Mouse (Mus musculus) layer of hippocampus, adult 11-12 months (tissue): Measurements from ENCODE around the gene Ubac2.
A peak's percentile ranks its signal among the peaks of the same experiment; 100 is the strongest.

Experiments
- DNase-seq: peaks from one replicate; pipeline ENCODE4 v3.0.0; 2022; ENCODE audit warnings: low spot score

Gene Ubac2

GRCm38 (mm10) chr14:121967095-121967494, 88.7 kb downstream of the Ubac2 start:
- no peak for DNase-seq

- no peak for DNase-seq
These were observed 92.0 kb downstream of the Ubac2 start for GRCm38 (mm10) chr14:121970402-121970801.

GRCm38 (mm10) chr14:121973114-121973513, 94.7 kb downstream of the Ubac2 start:
- no peak for DNase-seq

GRCm38 (mm10) chr14:121981531-121981930, 103.1 kb downstream of the Ubac2 start:
- DNase-seq = no peak

GRCm38 (mm10) chr14:121983009-121983933, 104.9 kb downstream of the Ubac2 start:
- no peak for DNase-seq

- no peak for DNase-seq
These were observed 107.1 kb downstream of the Ubac2 start for GRCm38 (mm10) chr14:121985477-121985876.

GRCm38 (mm10) chr14:121986028-121986427, 107.6 kb downstream of the Ubac2 start:
- DNase-seq = no peak

- DNase-seq = no peak
These were observed 108.9 kb downstream of the Ubac2 start for GRCm38 (mm10) chr14:121987287-121987686.

DNA sequence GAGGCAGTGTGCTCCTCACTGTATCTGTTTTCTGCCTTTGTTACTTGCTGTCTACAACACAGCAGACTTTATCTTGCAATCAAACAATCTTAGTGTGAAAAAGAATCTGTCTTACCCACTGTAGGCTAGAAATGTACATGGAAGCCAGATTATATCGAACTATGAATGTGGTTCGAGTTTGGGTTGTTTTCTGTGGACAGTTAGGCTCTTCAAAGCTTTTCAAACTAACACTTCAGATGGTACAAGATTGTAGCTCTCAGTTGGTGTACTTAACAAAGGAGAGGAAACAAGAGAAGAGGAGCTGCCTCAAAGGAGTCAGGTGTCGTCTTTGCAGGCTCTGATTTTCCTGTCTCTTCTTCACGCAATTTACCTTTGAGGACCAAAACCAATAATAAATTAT, 109.3 kb downstream of the Ubac2 start:
- no peak for DNase-seq

DNA sequence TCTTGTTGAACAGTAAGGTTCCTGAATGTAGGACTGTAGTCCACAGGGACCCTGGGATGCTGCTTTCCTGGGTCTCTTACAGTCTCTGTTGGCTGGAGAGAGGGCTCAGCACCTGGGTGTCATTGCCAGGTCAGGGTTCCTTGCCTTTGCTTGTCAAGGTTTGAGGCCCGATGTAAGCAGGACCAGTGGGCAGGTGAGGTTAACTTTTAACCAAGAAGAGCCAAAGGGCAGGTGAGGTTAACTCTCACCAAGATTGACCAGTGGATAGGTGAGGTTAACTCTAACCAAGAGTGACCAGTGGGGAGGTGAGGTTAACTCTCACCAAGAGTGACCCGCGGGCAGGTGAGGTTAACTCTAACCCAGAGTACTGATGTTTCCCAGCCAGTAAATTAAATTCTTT, 110.9 kb downstream of the Ubac2 start:
- DNase-seq = no peak

DNA sequence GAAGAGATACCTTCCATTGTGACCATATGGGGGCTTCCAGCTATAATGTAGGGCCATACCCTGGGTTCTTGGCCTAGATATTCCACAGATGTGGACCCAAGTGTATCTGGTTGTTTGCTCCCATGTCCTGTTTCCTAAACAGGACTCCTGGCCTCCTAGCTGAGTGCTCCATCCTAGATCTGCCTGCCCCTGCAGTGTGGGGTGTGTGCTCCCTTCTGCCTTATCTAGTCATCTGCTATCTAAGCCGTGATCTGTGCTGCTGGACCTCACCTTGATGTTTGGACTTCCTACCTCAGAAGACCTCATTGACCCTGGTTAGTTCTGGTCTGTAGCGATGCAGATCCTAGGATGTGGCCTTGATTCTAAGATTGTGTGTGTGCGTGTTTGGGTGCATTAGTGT, 111.4 kb downstream of the Ubac2 start:
- DNase-seq = no peak

DNA sequence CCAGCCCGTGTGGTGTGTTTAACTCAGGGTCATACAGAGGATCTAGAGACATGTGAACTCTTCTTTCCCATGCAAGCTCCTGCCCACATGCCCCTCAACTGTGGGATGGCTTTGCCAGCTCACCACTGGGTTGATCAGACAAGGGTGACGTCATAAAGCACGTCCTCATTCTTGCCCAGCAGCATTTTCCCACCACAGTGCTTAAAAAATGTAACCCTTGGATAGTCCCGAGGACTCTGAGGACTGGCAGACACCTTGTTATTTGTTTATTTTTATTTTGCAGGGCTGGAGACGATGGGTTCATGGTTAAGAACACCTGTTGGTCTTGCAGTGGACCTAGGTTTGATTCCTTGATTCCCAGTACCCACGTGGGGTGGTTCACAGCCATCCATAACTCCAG, 112.5 kb downstream of the Ubac2 start:
- no peak for DNase-seq

DNA sequence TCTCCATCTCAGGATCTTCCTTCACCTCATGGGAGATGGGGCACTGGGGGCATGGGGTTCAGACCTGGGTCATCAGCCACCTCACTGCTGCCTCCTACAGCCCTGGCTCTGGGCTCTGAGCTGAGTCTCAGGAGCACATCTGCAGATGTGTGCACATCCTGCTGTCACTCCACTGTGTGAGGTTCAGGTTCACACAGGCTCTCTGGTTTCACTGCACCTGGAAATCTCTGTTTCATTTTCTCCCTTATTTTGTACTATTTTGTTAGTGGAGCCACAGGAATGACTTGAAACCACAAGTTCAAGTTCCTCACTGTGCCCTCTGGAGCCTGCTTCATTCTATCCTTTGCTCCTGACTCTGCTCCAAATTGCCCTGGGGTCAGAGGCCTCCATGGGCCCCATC, 113.5 kb downstream of the Ubac2 start:
- no peak for DNase-seq

DNA sequence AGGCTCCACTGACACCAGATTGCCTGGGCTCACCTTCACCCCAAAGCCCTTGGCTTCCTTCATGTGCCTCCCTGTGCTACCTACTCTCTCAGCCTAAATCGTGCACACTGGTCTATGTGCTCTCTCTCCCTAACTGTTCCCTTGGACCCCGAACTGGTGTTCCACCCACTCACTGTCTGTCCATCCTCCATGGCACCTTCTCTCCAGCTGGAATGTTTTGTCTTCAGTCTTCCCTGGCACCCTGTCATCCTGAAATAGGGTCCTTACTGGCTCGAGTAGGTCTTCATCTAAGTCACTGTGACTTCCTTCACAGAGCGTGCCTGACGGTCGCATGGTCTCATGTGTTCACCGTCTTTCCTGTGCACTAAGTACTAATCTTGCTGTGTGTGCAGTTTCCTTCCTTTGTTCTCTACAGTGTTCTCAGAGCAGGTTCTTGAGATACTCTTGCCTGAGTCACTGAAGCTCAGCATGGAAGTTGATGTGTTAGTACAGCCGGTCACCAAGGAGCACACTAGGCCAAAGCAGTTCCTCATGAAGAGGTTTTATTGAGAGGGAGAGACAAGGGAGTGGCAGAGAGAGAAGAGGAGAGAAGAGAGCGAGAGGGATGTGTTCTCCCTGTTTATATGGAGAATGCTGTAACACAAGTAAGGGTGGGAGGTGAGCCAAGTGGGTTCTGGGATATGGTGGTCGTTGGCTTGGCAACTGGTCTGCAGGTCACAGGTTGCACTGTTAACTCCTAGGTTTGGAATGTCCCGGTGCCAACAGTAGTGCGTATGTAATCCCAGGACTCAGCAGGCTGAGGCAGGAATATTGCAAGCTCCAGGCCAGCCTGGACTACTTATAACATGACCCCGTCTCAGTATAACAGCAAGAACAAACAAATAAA, 114.2 kb downstream of the Ubac2 start:
- no peak for DNase-seq

- no peak for DNase-seq
These were observed 115.2 kb downstream of the Ubac2 start for GRCm38 (mm10) chr14:121993616-121994015.

DNA sequence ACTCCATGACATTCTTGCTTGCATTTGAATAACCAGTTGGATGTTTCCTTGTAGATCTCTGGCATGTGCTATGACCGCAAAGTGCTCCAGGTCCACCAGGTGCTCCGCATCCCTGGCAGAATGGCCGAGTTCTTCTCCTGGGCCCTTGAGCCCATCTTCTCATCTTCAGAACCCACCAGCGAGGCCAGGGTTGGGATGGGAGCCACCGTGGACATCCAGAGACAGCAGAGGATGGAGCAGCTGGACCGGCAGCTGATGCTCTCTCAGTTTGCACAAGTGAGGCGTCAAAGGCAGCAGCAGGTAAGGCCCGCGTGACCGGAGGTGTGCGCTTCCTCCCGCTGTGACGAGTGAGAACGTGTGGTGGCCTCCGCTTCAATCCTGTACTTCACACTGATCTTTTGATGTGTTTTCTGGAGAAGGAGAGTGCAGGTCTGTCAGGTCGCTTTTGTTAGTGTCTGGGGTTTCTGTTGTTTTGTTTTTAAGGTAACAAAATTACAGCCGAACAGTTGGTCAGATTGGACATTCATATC, 115.8 kb downstream of the Ubac2 start:
- no peak for DNase-seq

DNA sequence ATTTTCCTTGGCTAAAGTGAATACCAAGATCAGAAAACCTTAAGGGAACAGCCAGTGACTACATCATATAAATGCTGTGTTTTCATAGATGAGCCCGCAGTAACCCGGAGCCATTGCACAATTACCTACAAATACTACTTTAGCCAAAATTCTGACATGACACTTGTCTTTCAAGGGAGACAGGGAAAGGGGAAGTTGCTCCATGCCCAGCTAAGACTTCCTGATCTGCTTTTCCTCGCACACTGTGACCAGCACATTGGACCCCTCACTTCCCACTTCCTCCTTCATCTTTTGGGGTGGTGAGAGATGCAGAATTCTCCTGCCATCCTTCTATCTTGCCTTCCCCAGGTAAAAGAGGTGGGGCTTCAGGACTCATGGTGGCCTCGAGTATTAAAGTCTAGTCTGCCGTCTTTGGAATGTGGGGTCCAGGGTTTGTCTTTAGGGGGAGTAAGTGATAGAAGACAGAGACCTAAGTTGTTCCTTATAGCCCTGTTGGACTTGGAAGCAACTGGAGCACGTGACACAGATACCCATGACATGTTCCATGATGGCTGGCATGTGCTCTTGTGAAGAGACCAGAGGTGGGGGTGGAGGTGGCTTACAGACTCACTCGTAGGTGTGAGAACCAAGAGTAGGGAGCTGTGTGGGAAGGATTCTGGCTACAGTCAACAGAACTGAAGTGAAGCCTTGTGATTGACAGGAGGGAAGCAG, 116.6 kb downstream of the Ubac2 start:
- no peak for DNase-seq

DNA sequence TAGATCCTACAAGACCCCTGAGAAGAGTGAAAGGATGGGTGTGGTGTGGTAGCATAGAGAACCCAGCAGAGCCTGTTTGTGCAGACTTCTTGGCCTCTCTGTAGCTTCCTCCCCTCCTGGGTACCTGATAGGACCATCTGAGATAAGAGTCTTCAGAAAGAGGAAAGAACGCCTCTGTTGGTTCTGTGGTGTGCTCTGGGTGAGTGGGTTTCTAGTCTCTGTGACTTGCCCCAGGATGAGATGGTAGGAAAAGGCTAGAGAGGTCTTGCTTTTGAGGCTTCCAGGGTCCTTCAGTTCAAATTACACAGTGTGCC, 117.1 kb downstream of the Ubac2 start:
- no peak for DNase-seq

DNA sequence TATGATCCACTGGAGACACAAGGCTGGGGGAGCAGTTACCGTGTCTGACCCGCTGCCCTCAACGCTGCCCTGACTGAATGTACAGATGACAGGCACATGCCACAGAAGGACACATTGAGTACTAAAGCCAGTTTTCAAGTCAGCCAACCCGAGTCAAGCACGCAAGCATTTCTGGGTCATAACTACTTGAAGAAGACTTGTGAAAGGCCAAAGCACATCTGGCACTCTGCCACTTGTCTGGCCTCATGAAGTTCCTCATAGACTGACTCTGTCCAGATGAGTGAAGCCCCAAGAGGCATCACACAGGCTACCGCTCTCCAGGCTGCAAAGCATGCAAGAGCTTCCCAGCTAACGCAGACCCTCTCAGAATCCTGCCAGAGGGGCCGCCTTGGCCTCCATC, 118.4 kb downstream of the Ubac2 start:
- DNase-seq = peak; percentile 71

DNA sequence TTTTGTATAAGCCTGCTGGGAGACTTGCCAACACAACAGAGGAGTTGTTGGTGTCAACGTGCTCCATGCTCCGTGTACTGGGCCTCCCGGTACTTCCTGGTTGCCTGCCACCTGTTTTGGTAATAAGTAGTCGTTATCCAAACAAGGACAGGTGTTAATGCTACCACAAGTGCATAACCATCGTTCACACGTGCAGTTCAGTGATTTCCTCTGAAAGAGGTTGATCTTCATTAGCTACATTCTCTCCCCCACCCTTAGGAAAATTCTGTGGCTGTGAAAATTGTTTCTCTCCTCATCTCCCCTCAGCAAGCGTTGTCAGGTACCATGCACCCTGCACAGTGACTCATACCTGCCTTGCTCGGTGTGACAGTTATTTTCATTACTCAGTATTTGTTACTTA, 121.0 kb downstream of the Ubac2 start:
- no peak for DNase-seq

GRCm38 (mm10) chr14:122000346-122001105, 122.1 kb downstream of the Ubac2 start:
- DNase-seq = no peak

- no peak for DNase-seq
These were observed 123.8 kb downstream of the Ubac2 start for GRCm38 (mm10) chr14:122002224-122002623.
